Mouse (Mus musculus) monocyte, adult 2 months (primary cell): ENCODE measurements around the gene Car11.
A peak's percentile ranks its signal among the peaks of the same experiment; 100 is the strongest.

Experiments used
- DNase-seq, 2 experiments: peaks; one replicate each; pipeline ENCODE4 v3.0.0; 2022; ENCODE audit warnings: low spot score in 2 of 2, low read depth in 1 of 2

The Car11 gene

DNA sequence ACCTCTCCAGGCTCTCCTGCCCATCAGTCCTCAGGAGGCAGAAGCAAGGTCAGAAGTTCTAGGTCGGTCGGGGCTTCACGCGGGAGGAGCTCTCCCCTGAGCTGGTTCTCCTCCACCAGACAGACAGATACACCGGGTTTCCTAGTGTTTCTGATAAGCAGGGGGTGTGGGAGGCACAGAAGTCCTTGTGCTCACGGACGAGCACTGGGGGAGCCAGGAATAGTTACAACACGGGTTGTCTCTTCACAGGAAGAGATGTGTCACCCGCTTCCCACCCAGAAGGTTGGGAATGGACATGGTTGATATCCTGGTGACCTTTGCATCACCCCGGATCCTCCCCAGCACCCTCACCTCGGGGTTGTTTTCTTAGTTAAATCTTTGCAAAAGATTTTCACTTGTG is 9.8 kb upstream of the Car11 start:
- DNase-seq: no peak

- no peak for DNase-seq
Measured at GRCm38 (mm10) chr7:45692364-45692763, 7.3 kb upstream of the Car11 start.

DNA sequence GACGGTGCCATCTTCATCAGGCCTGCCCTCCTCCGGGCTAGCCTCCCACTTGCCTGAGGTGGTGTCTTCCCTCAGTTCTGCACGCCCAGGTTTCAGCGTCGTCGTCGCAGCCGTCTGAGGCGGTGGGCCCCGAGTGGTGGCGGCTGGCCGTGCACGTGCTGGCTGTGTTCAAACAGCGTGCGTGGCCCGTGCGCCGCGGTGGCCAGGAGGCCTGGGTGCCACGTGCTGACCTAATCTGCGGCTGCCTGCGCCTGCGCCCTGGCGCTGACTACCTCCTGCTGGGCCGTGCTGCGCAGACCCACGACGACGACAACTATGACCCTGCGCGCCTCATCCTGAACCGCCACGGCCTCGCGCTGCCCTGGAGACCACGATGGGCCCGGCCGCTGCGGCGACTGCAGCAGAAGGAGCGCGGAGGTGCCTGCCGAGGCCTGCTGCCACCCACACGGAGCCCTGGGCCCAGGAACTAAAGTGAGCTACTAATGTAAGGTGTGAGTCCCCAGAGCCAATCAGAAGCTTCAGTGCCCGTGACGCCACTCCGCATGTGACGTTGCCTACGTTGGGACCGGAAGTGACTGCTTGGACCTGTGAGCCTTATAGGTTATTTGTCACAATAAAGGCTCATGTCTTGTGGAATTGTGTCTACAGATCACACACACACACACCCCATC is 5.6 kb upstream of the Car11 start, which contains the start of gene Sec1:
Sec1 (minus strand) TSS at position 482 of the 671 bp plus-strand sequence.
- DNase-seq: no peak

DNA sequence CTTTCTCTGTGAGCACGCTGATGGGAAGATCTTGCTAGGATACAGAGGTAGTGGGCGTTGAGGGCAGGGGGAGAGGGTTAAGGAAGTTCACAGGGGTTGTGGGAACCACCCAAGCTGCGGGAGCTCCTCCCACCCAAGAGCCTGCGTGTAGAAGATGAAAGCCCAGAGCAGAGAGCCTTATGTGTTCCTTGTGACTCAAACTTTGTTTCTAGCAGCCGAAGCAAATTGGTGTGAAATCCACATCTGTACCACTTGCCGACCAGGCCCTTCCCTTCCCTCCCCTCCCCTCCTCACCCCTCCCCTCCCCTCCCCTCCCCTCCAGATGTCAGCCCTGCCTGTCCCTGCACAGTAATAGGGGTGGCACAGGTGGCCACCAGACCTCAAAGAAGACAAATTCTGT is 4.5 kb upstream of the Car11 start:
- DNase-seq: no peak

DNA sequence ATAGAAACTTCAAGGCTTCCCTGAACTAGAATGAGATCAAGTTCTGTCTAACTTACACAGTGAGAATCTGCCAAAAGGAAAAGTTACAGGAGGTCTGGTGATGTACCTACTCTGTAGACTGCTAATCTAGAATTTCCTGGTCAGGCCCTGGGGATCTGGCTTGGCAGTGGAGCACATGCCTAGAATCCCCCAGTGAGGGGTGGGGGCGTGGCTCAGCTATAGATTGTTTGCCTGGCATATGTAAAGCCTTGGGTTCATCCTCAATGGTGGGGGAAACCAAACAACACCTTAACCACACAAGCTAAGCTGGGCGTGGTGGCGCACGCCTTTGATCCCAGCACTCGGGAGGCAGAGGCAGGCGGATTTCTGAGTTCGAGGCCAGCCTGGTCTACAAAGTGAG is 1.7 kb upstream of the Car11 start:
- no peak for DNase-seq

GRCm38 (mm10) chr7:45700301-45701015 is 815 bp downstream of the Car11 start:
- no peak for DNase-seq

GRCm38 (mm10) chr7:45701072-45701471 is 1.4 kb downstream of the Car11 start:
- no peak for DNase-seq

DNA sequence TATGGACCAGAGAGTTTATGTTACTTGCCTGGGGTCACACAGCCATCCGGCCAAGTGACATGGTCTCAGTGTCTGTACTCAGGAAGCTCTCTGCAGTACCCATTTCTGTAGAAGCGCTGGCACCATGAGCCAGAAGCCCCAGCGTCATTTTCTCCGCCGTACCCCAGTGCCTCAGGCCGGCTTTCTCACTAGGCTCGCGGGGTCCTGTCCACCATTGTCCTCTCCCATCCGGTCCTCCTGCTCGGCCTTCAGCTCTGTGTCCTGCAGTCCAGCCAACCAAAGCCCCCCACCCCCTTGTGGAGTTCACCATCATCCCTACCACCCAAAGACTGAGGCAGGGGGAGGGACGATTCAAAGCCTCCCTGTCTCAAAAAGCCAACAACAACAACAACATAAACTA is 2.0 kb downstream of the Car11 start:
- no peak for DNase-seq

- DNase-seq: no peak
Measured at GRCm38 (mm10) chr7:45702316-45702715, 2.7 kb downstream of the Car11 start.

DNA sequence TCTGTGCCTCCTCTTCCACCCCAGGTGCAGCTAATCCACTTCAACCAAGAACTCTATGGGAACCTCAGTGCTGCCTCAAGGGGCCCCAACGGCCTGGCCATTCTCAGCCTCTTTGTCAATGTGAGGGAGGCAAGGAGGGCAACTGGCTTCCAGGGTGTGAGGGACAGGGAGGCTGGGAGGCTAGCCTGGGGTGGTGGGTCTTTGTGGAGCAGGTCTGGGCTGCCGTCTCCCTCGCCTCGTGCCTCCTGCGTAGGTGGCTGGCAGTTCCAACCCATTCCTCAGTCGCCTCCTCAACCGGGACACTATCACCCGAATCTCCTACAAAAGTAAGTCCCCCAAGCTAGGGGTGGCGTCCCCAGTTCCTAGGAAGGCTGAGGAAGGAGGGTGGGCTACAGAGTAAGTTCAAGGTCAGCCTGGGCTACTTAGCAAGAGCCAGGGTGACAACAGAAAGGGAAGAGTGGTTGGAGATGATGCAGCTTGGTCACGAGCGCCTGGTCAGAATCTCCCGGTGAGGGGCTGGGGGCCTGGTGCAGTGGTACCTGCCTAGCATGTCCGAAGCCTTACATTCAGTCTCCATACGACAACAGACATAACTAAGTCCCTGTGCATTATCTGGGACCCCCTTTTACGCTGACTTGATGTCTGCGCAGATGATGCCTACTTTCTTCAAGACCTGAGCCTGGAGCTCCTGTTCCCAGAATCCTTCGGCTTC is 3.3 kb downstream of the Car11 start:
- DNase-seq: no peak

GRCm38 (mm10) chr7:45703521-45704033 is 3.9 kb downstream of the Car11 start:
- no peak for DNase-seq

DNA sequence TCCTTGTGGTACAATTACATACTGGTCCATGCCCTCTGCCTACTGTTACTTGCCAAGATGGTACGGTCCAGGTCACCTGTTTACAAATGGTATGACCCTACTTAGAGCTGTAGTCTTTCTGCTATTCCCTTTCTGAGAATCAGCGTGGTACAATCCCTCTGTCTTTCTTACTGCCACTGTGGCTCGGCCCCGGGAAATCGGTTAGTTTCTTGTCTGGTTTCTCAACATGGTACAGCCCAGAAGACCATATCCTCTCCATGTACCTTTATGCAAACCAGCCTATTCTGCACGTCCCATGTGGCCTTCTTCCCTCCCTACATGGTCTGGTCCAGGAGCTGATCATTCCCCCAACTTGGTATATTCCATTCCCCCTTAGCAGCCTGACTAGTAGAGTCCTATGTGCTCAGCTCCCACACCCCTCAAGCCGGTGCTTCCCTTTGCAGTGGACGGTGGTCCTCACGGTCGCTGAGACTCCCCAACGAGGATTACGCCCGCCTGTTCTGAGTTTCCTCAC is 4.5 kb downstream of the Car11 start:
- DNase-seq: peak in 1 of 2 experiments; percentile 37

DNA sequence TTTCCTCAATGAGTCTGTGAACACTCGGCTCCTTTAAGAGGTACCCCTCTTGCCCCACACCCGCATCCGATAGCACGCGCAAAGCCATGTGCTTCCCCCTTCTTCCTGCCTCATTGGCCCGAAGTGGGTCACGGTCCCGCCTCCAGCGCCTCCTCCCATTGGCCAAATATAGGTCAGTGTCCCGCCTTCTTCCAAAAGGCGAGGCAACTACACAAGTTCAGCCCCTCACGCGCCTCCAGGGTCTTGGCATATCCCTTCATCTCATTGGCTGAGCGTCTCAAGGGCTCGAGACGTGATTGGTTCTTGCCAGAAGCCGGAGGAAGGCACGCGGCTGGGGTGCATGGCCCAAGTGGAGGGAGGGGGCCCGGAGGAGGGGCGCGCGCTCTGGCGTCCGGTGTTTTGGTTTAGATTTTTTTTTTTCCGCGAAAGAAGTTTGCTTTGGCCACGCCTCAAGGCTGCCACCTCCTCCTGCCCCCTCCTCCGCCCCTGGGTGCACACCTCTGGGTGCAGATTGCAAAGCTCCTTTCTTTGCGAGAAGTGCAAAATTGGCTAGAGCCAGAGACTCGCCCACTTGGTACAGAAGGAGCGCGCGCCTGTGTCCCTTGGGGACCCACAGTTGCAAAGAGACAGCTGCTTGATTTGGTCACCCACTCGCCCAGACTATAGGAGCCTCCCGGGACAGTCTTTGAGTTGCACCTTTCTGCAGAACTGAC is 5.2 kb downstream of the Car11 start, which contains the start of gene Dbp:
Dbp (plus strand) TSS at position 359 of the 713 bp plus-strand sequence.
- DNase-seq: peak; percentile 96 to 98

DNA sequence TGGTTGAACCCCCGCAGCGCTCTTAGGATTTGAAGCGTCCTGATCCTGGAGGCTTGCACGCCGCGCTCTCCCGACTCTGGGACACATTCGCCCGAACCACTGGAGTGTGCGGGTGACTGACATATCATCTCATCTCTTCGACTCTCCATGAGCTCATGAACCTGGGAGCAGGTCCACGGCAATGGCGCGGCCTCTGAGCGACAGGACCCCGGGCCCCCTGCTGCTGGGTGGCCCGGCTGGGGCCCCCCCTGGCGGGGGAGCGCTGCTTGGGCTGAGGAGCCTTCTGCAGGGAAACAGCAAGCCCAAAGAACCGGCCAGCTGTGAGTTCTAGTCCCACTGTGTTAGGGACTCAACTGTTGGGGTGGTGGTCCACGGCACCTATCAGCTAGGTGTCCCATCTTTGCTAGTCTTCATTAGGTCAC is 5.8 kb downstream of the Car11 start:
- no peak for DNase-seq

- DNase-seq: no peak
Measured at GRCm38 (mm10) chr7:45705873-45706281, 6.2 kb downstream of the Car11 start.

DNA sequence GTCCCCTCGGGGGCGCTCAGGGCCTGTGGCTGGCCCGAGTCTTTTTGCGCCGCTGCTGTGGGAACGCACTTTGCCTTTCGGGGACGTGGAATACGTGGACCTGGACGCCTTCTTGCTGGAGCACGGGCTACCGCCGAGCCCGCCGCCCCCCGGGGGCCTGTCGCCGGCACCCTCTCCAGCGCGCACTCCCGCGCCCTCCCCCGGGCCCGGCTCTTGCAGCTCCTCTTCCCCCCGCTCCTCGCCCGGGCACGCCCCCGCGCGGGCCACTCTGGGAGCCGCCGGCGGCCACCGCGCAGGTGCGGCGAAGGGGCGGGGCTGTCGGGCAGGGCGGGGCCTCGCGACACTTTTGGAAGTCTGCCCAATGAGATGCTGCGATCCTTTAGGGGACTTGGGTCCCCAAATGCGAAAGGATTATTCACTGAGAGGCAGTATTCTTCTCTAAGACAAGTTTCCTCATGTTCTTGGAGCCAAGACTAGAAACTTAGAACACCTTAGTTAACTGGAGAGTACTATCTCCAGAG is 7.1 kb downstream of the Car11 start:
- peak in 1 of 2 experiments; percentile 73 for DNase-seq

- DNase-seq: peak; percentile 92 to 97
Measured at GRCm38 (mm10) chr7:45707375-45707967, 7.8 kb downstream of the Car11 start.

DNA sequence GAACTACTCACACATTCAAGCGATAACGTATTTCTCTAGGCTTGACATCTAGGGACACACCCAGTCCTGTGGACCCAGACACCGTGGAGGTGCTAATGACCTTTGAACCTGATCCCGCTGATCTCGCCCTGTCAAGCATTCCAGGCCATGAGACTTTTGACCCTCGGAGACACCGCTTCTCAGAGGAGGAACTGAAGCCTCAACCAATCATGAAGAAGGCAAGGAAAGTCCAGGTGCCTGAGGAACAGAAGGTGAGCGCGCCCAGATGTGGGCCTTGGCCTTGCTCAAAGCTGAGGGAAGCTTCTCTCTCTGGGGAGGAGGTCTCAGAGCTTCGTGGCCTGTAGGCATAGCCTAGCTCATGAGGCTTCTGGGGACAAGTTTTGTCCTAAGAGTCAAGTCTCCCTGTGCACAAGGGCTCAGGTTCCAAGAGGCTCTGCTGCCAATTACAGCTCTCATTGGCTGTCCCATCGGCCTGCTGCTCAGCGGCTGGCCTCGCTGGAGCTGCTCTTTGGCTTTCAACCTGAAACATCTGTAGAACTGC is 8.6 kb downstream of the Car11 start:
- DNase-seq: no peak

GRCm38 (mm10) chr7:45709036-45709435 is 9.4 kb downstream of the Car11 start:
- DNase-seq: no peak
